Mouse (Mus musculus): ENCODE results near the gene Fam53a. TPM values are rescaled to one million over a fixed set of nuclear protein-coding genes. Genes with fewer than 3 reads are reported as not detected.

The Fam53a gene
- polyA plus RNA-seq, 1 experiment from 2014 or later: 60.4 TPM

- H3K27me3 ChIP-seq: no peaks in the 10 kb centered on the region
- H3K4me2 ChIP-seq: peak overlapping the region; percentile 82
- H3K36me3 ChIP-seq: no peaks in the 10 kb centered on the region
- peak overlapping the region; percentile 84 for H3K4me3 ChIP-seq (replicated peaks)
- H3K27ac ChIP-seq: peak overlapping the region; percentile 94
- peak overlapping the region; percentile 83 for H3K9ac ChIP-seq
- H3K4me1 ChIP-seq: peaks cover 17% of the 10 kb centered on the region
- no peaks in the 10 kb centered on the region for H3K9me3 ChIP-seq (replicated peaks)
- no peak for ATAC-seq (replicated peaks; ENCODE audit: low FRiP score)
- under 1% methylated on average over 24 of the region's 24 CpGs for WGBS
Observed at GRCm38 (mm10) chr5:33628820-33629300, 575 bp downstream of the Fam53a start.

GRCm38 (mm10) chr5:33627968-33628367 is 1.5 kb downstream of the Fam53a start:
- 24% methylated on average over 4 of the region's 4 CpGs for WGBS
- Histone ChIP-seq H3K4me2 (peak overlapping the region; percentile 82), H3K27me3 (no peaks in the 10 kb centered on the region), H3K27ac (no peak overlapping the region), H3K9me3 (replicated peaks) (no peaks in the 10 kb centered on the region), H3K4me1 (peaks cover 17% of the 10 kb centered on the region), H3K36me3 (no peaks in the 10 kb centered on the region), H3K9ac (peak overlapping the region; percentile 83), H3K4me3 (replicated peaks) (peak overlapping the region; percentile 84)
- no peak for ATAC-seq (replicated peaks; ENCODE audit: low FRiP score)

GRCm38 (mm10) chr5:33623766-33624165 is 5.7 kb downstream of the Fam53a start:
- no peaks in the 10 kb centered on the region for H3K27me3 ChIP-seq
- no peaks in the 10 kb centered on the region for H3K9me3 ChIP-seq (replicated peaks)
- ATAC-seq (replicated peaks; ENCODE audit: low FRiP score): no peak
- WGBS: 78% methylated on average over 3 of the region's 3 CpGs
- no peak overlapping the region for H3K9ac ChIP-seq
- H3K4me3 ChIP-seq (replicated peaks): no peak overlapping the region
- H3K36me3 ChIP-seq: 0 out of 2 replicates have a peak, but pooled peaks cover 4% of the 10 kb centered on the region
- H3K4me1 ChIP-seq: peaks cover 8% of the 10 kb centered on the region
- H3K27ac ChIP-seq: no peak overlapping the region
- no peak overlapping the region for H3K4me2 ChIP-seq

- H3K27me3 ChIP-seq: no peaks in the 10 kb centered on the region
- H3K36me3 ChIP-seq: 0 out of 2 replicates have a peak, but pooled peaks cover 4% of the 10 kb centered on the region
- no peak overlapping the region for H3K9ac ChIP-seq
- WGBS: 81% methylated on average over 2 of the region's 2 CpGs
- H3K9me3 ChIP-seq (replicated peaks): no peaks in the 10 kb centered on the region
- no peak overlapping the region for H3K4me2 ChIP-seq
- ATAC-seq (replicated peaks; ENCODE audit: low FRiP score): no peak
- no peak overlapping the region for H3K27ac ChIP-seq
- peaks cover 1% of the 10 kb centered on the region for H3K4me1 ChIP-seq
- H3K4me3 ChIP-seq (replicated peaks): no peak overlapping the region
Observed at GRCm38 (mm10) chr5:33622671-33623070, 6.8 kb downstream of the Fam53a start.

- no peak overlapping the region for H3K9ac ChIP-seq
- 85% methylated on average over 6 of the region's 6 CpGs for WGBS
- no peak overlapping the region for H3K27ac ChIP-seq
- no peaks in the 10 kb centered on the region for H3K27me3 ChIP-seq
- no peaks in the 10 kb centered on the region for H3K4me1 ChIP-seq
- peaks cover 48% of the 10 kb centered on the region for H3K36me3 ChIP-seq
- ATAC-seq (replicated peaks; ENCODE audit: low FRiP score): no peak
- no peak overlapping the region for H3K4me3 ChIP-seq (replicated peaks)
- no peaks in the 10 kb centered on the region for H3K9me3 ChIP-seq (replicated peaks)
- H3K4me2 ChIP-seq: no peak overlapping the region
Observed at GRCm38 (mm10) chr5:33614391-33614790, 15.0 kb downstream of the Fam53a start.

GRCm38 (mm10) chr5:33611795-33612194 is 17.6 kb downstream of the Fam53a start:
- no peaks in the 10 kb centered on the region for H3K4me1 ChIP-seq
- H3K9me3 ChIP-seq (replicated peaks): no peaks in the 10 kb centered on the region
- no peak overlapping the region for H3K27ac ChIP-seq
- H3K36me3 ChIP-seq: peaks cover 74% of the 10 kb centered on the region
- 97% methylated on average over 1 of the region's 1 CpGs for WGBS
- no peak for ATAC-seq (replicated peaks; ENCODE audit: low FRiP score)
- no peak overlapping the region for H3K4me2 ChIP-seq
- H3K9ac ChIP-seq: no peak overlapping the region
- no peaks in the 10 kb centered on the region for H3K27me3 ChIP-seq
- H3K4me3 ChIP-seq (replicated peaks): no peak overlapping the region

- no peaks in the 10 kb centered on the region for H3K27me3 ChIP-seq
- H3K9me3 ChIP-seq (replicated peaks): no peaks in the 10 kb centered on the region
- H3K27ac ChIP-seq: no peak overlapping the region
- peaks cover 89% of the 10 kb centered on the region for H3K36me3 ChIP-seq
- H3K9ac ChIP-seq: no peak overlapping the region
- no peak for ATAC-seq (replicated peaks; ENCODE audit: low FRiP score)
- no peak overlapping the region for H3K4me2 ChIP-seq
- H3K4me3 ChIP-seq (replicated peaks): no peak overlapping the region
- WGBS: 71% methylated on average over 1 of the region's 1 CpGs
- no peaks in the 10 kb centered on the region for H3K4me1 ChIP-seq
Observed at GRCm38 (mm10) chr5:33609226-33609625, 20.2 kb downstream of the Fam53a start.

GRCm38 (mm10) chr5:33607434-33607833 is 22.0 kb downstream of the Fam53a start:
- Histone ChIP-seq H3K27ac (no peak overlapping the region), H3K36me3 (peaks cover 84% of the 10 kb centered on the region), H3K4me2 (no peak overlapping the region), H3K27me3 (no peaks in the 10 kb centered on the region), H3K4me3 (replicated peaks) (no peak overlapping the region), H3K9ac (no peak overlapping the region), H3K9me3 (replicated peaks) (no peaks in the 10 kb centered on the region), H3K4me1 (no peaks in the 10 kb centered on the region)
- WGBS: 97% methylated on average over 15 of the region's 15 CpGs
- ATAC-seq (replicated peaks; ENCODE audit: low FRiP score): no peak

- Histone ChIP-seq H3K36me3 (peaks cover 78% of the 10 kb centered on the region), H3K4me1 (no peaks in the 10 kb centered on the region), H3K27me3 (no peaks in the 10 kb centered on the region), H3K4me3 (replicated peaks) (no peak overlapping the region), H3K9ac (no peak overlapping the region), H3K27ac (no peak overlapping the region), H3K9me3 (replicated peaks) (no peaks in the 10 kb centered on the region), H3K4me2 (no peak overlapping the region)
- WGBS: 69% methylated on average over 7 of the region's 7 CpGs
- ATAC-seq (replicated peaks; ENCODE audit: low FRiP score): no peak
Observed at GRCm38 (mm10) chr5:33606631-33607030, 22.8 kb downstream of the Fam53a start.

GRCm38 (mm10) chr5:33605314-33605713 is 24.1 kb downstream of the Fam53a start:
- Histone ChIP-seq H3K36me3 (peaks cover 75% of the 10 kb centered on the region), H3K9me3 (replicated peaks) (no peaks in the 10 kb centered on the region), H3K4me3 (replicated peaks) (no peak overlapping the region), H3K4me1 (no peaks in the 10 kb centered on the region), H3K4me2 (no peak overlapping the region), H3K27ac (no peak overlapping the region), H3K9ac (no peak overlapping the region), H3K27me3 (no peaks in the 10 kb centered on the region)
- ATAC-seq (replicated peaks; ENCODE audit: low FRiP score): no peak
- WGBS: 73% methylated on average over 5 of the region's 5 CpGs

GRCm38 (mm10) chr5:33593620-33594019 is 35.8 kb downstream of the Fam53a start:
- no peak overlapping the region for H3K27ac ChIP-seq
- WGBS: 39% methylated on average over 2 of the region's 2 CpGs
- no peak overlapping the region for H3K9ac ChIP-seq
- ATAC-seq (replicated peaks; ENCODE audit: low FRiP score): 0 out of 2 replicates have a peak, but pooled peaks have one; percentile 52
- no peaks in the 10 kb centered on the region for H3K9me3 ChIP-seq (replicated peaks)
- H3K4me1 ChIP-seq: no peaks in the 10 kb centered on the region
- H3K36me3 ChIP-seq: peaks cover 6% of the 10 kb centered on the region
- no peak overlapping the region for H3K4me2 ChIP-seq
- no peak overlapping the region for H3K4me3 ChIP-seq (replicated peaks)
- H3K27me3 ChIP-seq: 0 out of 2 replicates have a peak, but pooled peaks cover 4% of the 10 kb centered on the region

GRCm38 (mm10) chr5:33589221-33589888 is 40.1 kb downstream of the Fam53a start:
- H3K27me3 ChIP-seq: peaks cover 11% of the 10 kb centered on the region; the same call in 1 of the 2 replicates
- no peak overlapping the region for H3K27ac ChIP-seq
- no peak overlapping the region for H3K4me3 ChIP-seq (replicated peaks)
- no peak for ATAC-seq (replicated peaks; ENCODE audit: low FRiP score)
- no peak overlapping the region for H3K4me2 ChIP-seq
- 65% methylated on average over 5 of the region's 5 CpGs for WGBS
- no peak overlapping the region for H3K9ac ChIP-seq
- peaks cover 5% of the 10 kb centered on the region; the same call in 1 of the 2 replicates for H3K4me1 ChIP-seq
- H3K36me3 ChIP-seq: no peaks in the 10 kb centered on the region
- H3K9me3 ChIP-seq (replicated peaks): no peaks in the 10 kb centered on the region

All from kidney, embryonic 15.5 days (tissue).